Mouse (Mus musculus): ENCODE data around the gene Trappc2. TPM values are rescaled to one million over a fixed set of nuclear protein-coding genes. Genes with fewer than 3 reads are reported as not detected.

The Trappc2 gene
- total RNA-seq, 4 experiments from 2014 or later = 41.9 to 56.4 (median 52.3) TPM

Other genes with a start within 250 kb of the Trappc2 start
- gene Gpm6b, start 201.7 kb upstream of the Trappc2 start, total RNA-seq (2022) = 100 to 1,000 TPM; 610 to 714 (median 661) TPM
- gene Ofd1, start 130 bp downstream of the Trappc2 start, total RNA-seq (2022) = 1 to 10 TPM; 4.5 to 6.6 (median 5.7) TPM
- 10 to 100 TPM; 35.9 to 42.8 (median 38.3) TPM for gene Rab9, start 39.3 kb downstream of the Trappc2 start, total RNA-seq (2022)
- gene Tceanc, start 78.0 kb downstream of the Trappc2 start, total RNA-seq (2022) = 1 to 10 TPM; 1.3 to 1.8 (median 1.6) TPM
- 1 to 10 TPM; 2.8 to 4.8 (median 3.4) TPM for gene Egfl6, start 145.1 kb downstream of the Trappc2 start, total RNA-seq (2022)

All from layer of hippocampus, adult 8-10 months (tissue).